Mouse (Mus musculus) liver, adult (tissue): ENCODE data around the gene Ptpra.

Experiments used
- GATA4 ChIP-seq: IDR thresholded peaks from 2 replicates; pipeline ENCODE4 v1.6.1; 2014; ENCODE audit warnings: mild to moderate bottlenecking, low read length; ENCODE audit not compliant: insufficient replicate concordance

The Ptpra gene

GRCm38 (mm10) chr2:130432157-130432556 lies 17.9 kb upstream of the Ptpra start:
- TF ChIP-seq GATA4, result no peak

- no peak for TF ChIP-seq GATA4
Observed at GRCm38 (mm10) chr2:130433152-130433551, 16.9 kb upstream of the Ptpra start.

- no peak for TF ChIP-seq GATA4
Observed at GRCm38 (mm10) chr2:130436769-130437168, 13.3 kb upstream of the Ptpra start.

GRCm38 (mm10) chr2:130438861-130439260 lies 11.2 kb upstream of the Ptpra start:
- no peak for TF ChIP-seq GATA4

- TF ChIP-seq GATA4, result no peak
Observed at GRCm38 (mm10) chr2:130439840-130440480, 10.1 kb upstream of the Ptpra start.

- no peak for TF ChIP-seq GATA4
Observed at GRCm38 (mm10) chr2:130442162-130442561, 7.9 kb upstream of the Ptpra start.

- TF ChIP-seq GATA4, result no peak
Observed at GRCm38 (mm10) chr2:130448449-130448848, 1.6 kb upstream of the Ptpra start.

GRCm38 (mm10) chr2:130449021-130449793 lies 871 bp upstream of the Ptpra start:
- TF ChIP-seq GATA4, result no peak

- TF ChIP-seq GATA4, result no peak
Observed at GRCm38 (mm10) chr2:130450434-130450796, 337 bp downstream of the Ptpra start.

GRCm38 (mm10) chr2:130451086-130451726 lies 1.1 kb downstream of the Ptpra start:
- no peak for TF ChIP-seq GATA4

- no peak for TF ChIP-seq GATA4
Observed at GRCm38 (mm10) chr2:130451727-130452090, 1.6 kb downstream of the Ptpra start.

GRCm38 (mm10) chr2:130452266-130452665 lies 2.2 kb downstream of the Ptpra start:
- no peak for TF ChIP-seq GATA4

- no peak for TF ChIP-seq GATA4
Observed at GRCm38 (mm10) chr2:130453421-130453820, 3.3 kb downstream of the Ptpra start.

- TF ChIP-seq GATA4, result no peak
Observed at GRCm38 (mm10) chr2:130454748-130455370, 4.8 kb downstream of the Ptpra start.

GRCm38 (mm10) chr2:130457871-130458270 lies 7.8 kb downstream of the Ptpra start:
- no peak for TF ChIP-seq GATA4

- TF ChIP-seq GATA4, result no peak
Observed at GRCm38 (mm10) chr2:130459576-130459975, 9.5 kb downstream of the Ptpra start.

GRCm38 (mm10) chr2:130461287-130462071 lies 11.4 kb downstream of the Ptpra start:
- TF ChIP-seq GATA4, result no peak
